Mouse (Mus musculus): ENCODE measurements around the gene Olfr571.

Olfr571 gene

GRCm38 (mm10) chr7:102917032-102917875 lies at the start of gene Olfr571:
Gene Olfr571 (minus strand): TSS chr7:102917536.
- no peak for DNase-seq (ENCODE audit: low read depth, low spot score)

GRCm38 (mm10) chr7:102962360-102962759 lies 45.0 kb upstream of the Olfr571 start, which contains the start of gene Olfr576:
Gene Olfr576 (plus strand): TSS chr7:102962660.
- no peak for DNase-seq (ENCODE audit: low read depth, low spot score)

- peak; percentile 42 for DNase-seq (ENCODE audit: low read depth, low spot score)
Observed at GRCm38 (mm10) chr7:102958593-102958992, 41.3 kb upstream of the Olfr571 start, which contains the start of gene Olfr575. Gene Olfr575 (minus strand): TSS chr7:102958775.

GRCm38 (mm10) chr7:102958137-102958536 lies 40.8 kb upstream of the Olfr571 start:
- no peak for DNase-seq (ENCODE audit: low read depth, low spot score)

GRCm38 (mm10) chr7:102950732-102951131 lies 33.4 kb upstream of the Olfr571 start:
- no peak for DNase-seq (ENCODE audit: low read depth, low spot score)

GRCm38 (mm10) chr7:102948167-102948566 lies 30.8 kb upstream of the Olfr571 start, which contains the start of gene Olfr574:
Gene Olfr574 (plus strand): TSS chr7:102948467.
- no peak for DNase-seq (ENCODE audit: low read depth, low spot score)

GRCm38 (mm10) chr7:102943417-102943816 lies 26.1 kb upstream of the Olfr571 start:
- DNase-seq (ENCODE audit: low read depth, low spot score): no peak

- no peak for DNase-seq (ENCODE audit: low read depth, low spot score)
Observed at GRCm38 (mm10) chr7:102942475-102942874, 25.1 kb upstream of the Olfr571 start, which contains the start of gene Olfr573-ps1. Gene Olfr573-ps1 (minus strand): TSS chr7:102942575.

- DNase-seq (ENCODE audit: low read depth, low spot score): no peak
Observed at GRCm38 (mm10) chr7:102927105-102927504, 9.8 kb upstream of the Olfr571 start.

- DNase-seq (ENCODE audit: low read depth, low spot score): no peak
Observed at GRCm38 (mm10) chr7:102924109-102924508, 6.8 kb upstream of the Olfr571 start, which contains the start of gene Olfr572. Gene Olfr572 (plus strand): TSS chr7:102924409.

- DNase-seq (ENCODE audit: low read depth, low spot score): peak; percentile 21
Observed at GRCm38 (mm10) chr7:102919632-102920031, 2.3 kb upstream of the Olfr571 start.

GRCm38 (mm10) chr7:102916405-102916804 lies 931 bp downstream of the Olfr571 start:
- no peak for DNase-seq (ENCODE audit: low read depth, low spot score)

- DNase-seq (ENCODE audit: low read depth, low spot score): no peak
Observed at GRCm38 (mm10) chr7:102915261-102915660, 2.1 kb downstream of the Olfr571 start.

- no peak for DNase-seq (ENCODE audit: low read depth, low spot score)
Observed at GRCm38 (mm10) chr7:102890782-102891181, 26.6 kb downstream of the Olfr571 start, which contains the start of gene Olfr569. Gene Olfr569 (minus strand): TSS chr7:102890882.

- no peak for DNase-seq (ENCODE audit: low read depth, low spot score)
Observed at GRCm38 (mm10) chr7:102876822-102877221, 40.5 kb downstream of the Olfr571 start, which contains the start of gene Olfr568. Gene Olfr568 (plus strand): TSS chr7:102877122.

GRCm38 (mm10) chr7:102858665-102859064 lies 58.7 kb downstream of the Olfr571 start, which contains the start of gene Olfr566:
Gene Olfr566 (minus strand): TSS chr7:102858765.
- DNase-seq (ENCODE audit: low read depth, low spot score): no peak

GRCm38 (mm10) chr7:102855807-102856206 lies 61.5 kb downstream of the Olfr571 start:
- DNase-seq (ENCODE audit: low read depth, low spot score): no peak

Data from c-Kit-negative CD71-positive TER-119-positive erythroid progenitor cells, embryonic 14.5 days (primary cell).